Mouse (Mus musculus) stomach, postnatal 0 days (tissue): ENCODE data around the gene Map2k5.

Experiments
- CTCF ChIP-seq: IDR thresholded peaks from 2 replicates; pipeline ENCODE4 v1.5.1; 2016; ENCODE audit warnings: antibody characterized with exemption, low read depth, mild to moderate bottlenecking, moderate library complexity
- EP300 ChIP-seq: optimal IDR thresholded peaks from 2 replicates; pipeline ENCODE3; 2016; ENCODE audit warnings: antibody characterized with exemption

- TF ChIP-seq CTCF (no peak), EP300 (no peak)
Measured at GRCm38 (mm10) chr9:63142335-63143036, 235.2 kb downstream of the Map2k5 start.
